In the genomic region with DNA sequence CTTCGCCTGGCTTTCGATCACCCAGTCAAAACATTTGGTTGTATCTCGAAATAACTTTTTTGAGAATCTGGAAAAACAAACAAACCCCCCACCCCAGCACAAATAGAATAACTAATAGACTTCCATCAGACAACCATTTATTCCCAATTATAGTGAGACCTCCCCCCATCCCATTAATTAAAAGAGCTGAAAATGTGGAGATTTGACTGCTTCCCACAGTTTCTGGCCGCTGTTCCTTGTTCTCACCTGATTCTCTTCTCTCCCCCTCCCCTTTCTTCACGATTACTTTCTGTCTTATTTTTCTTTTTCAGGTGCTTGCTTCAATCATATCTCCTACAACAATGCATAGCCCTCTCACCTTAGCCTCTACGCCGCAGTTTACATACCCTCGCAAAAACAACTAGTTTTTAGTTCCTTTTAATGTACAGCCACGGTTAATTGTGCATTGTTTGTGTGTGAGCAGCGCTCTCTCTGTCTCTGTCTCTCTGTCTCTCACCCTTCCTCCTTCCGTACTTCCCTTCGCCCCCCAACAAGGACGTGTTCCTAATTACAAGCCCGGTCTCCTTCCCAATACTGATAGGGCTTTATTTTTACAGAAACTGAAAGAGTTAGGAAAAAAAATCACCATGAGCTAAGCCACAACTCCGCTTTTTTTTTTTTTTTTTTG, we compare ENCODE assay signal across 8 mouse cellular contexts.
DNase-seq lines count a peak whose midpoint lies in the region; ATAC-seq and TF ChIP-seq lines count a peak whose summit lies in the region.

No protein-coding gene starts in this region.

- WGBS in forebrain, embryonic 10.5 days: 0% methylated on average over 15 of the region's 15 CpGs
- 3% methylated on average over 15 of the region's 15 CpGs for WGBS in intestine, postnatal 0 days

- peaks cover 68% of the 10 kb centered on the region for H3K4me1 ChIP-seq in forebrain, embryonic 10.5 days
- no peaks in the 10 kb centered on the region; the same call in 1 of the 2 replicates for H3K4me1 ChIP-seq in intestine, postnatal 0 days (replicated peaks; ENCODE audit: control insufficient read depth, insufficient read depth, low read length)

- peaks cover 98% of the 10 kb centered on the region for H3K27me3 ChIP-seq in forebrain, embryonic 10.5 days (ENCODE audit: poor library complexity, severe bottlenecking)
- H3K27me3 ChIP-seq in intestine, postnatal 0 days (replicated peaks; ENCODE audit: control insufficient read depth, insufficient read depth, low read length): peaks cover 38% of the 10 kb centered on the region
- no peaks in the 10 kb centered on the region for H3K27me3 ChIP-seq in myocyte (ENCODE audit: control insufficient read depth, insufficient read depth, insufficient read length)

- intact Hi-C loops in left cerebral cortex, adult 2 months (cut with DNase I): loop anchor here (5.0 kb wide), 2 partner anchors 1560 to 1580 kb away; no protein-coding TSS in a partner anchor
- intact Hi-C loops in left cerebral cortex, postnatal 4 days (cut with DNase I): loop anchor here (10.0 kb wide), 1 partner anchor 357 kb away; no protein-coding TSS in a partner anchor

- H3K27ac ChIP-seq in left cerebral cortex, adult 2 months: no peak overlapping the region
- no peak overlapping the region for H3K27ac ChIP-seq in forebrain, embryonic 10.5 days
- no peak overlapping the region for H3K27ac ChIP-seq in intestine, postnatal 0 days (ENCODE audit: low read depth, low read length)

- TF ChIP-seq POLR2A in myocyte (IDR thresholded peaks at IDR 0.05; ENCODE audit: insufficient read length, low read depth): no peak

- H3ac ChIP-seq in myocyte (ENCODE audit: control insufficient read depth, insufficient read length): no peak overlapping the region

- ATAC-seq in intestine, postnatal 0 days: no peak
- no peak for ATAC-seq in erythroblast, adult 5-6 weeks (replicated peaks; ENCODE audit: low FRiP score, poor library complexity, severe bottlenecking)

- no peak for DNase-seq in left cerebral cortex, adult 2 months (ENCODE audit: extremely low spot score in 1 of 2, low spot score in 2 of 2)
- DNase-seq in left cerebral cortex, postnatal 4 days: no peak
- no peak for DNase-seq in forebrain, embryonic 10.5 days (ENCODE audit: extremely low spot score, low spot score)
- DNase-seq in left cerebral cortex, adult 9 months (ENCODE audit: low spot score in 2 of 2): no peak
- DNase-seq in gastrocnemius, postnatal 4 days (ENCODE audit: low spot score in 2 of 2): no peak

- no peaks in the 10 kb centered on the region for H3K36me3 ChIP-seq in forebrain, embryonic 10.5 days (replicated peaks)
- no peaks in the 10 kb centered on the region for H3K36me3 ChIP-seq in intestine, postnatal 0 days (ENCODE audit: control insufficient read depth, insufficient read depth)
- H3K36me3 ChIP-seq in myocyte (ENCODE audit: control insufficient read depth, insufficient read depth): no peaks in the 10 kb centered on the region

- no peak overlapping the region for H3K9ac ChIP-seq in intestine, postnatal 0 days (ENCODE audit: low read depth, low read length)

- H3K4me2 ChIP-seq in intestine, postnatal 0 days (replicated peaks; ENCODE audit: low read depth): peak overlapping the region; percentile 73
- peak overlapping the region; percentile 92 for H3K4me2 ChIP-seq in myocyte (ENCODE audit: low read depth)

- H3K9me3 ChIP-seq in forebrain, embryonic 10.5 days: no peaks in the 10 kb centered on the region
- H3K9me3 ChIP-seq in intestine, postnatal 0 days (ENCODE audit: control insufficient read depth): no peaks in the 10 kb centered on the region

- TF ChIP-seq CTCF in left cerebral cortex, adult 2 months (IDR thresholded peaks at IDR 0.05): no peak
- no peak for TF ChIP-seq CTCF in intestine, postnatal 0 days (IDR thresholded peaks at IDR 0.05; ENCODE audit: low read depth)

- no peaks in the 10 kb centered on the region for H3K79me2 ChIP-seq in myocyte (ENCODE audit: control insufficient read depth, insufficient read depth)

- peak overlapping the region; percentile 44 for H3K4me3 ChIP-seq in left cerebral cortex, adult 2 months
- H3K4me3 ChIP-seq in forebrain, embryonic 10.5 days: peak overlapping the region; percentile 54
- peak overlapping the region; percentile 49 for H3K4me3 ChIP-seq in intestine, postnatal 0 days (ENCODE audit: low read depth, low read length)
- peak overlapping the region; percentile 20 for H3K4me3 ChIP-seq in myocyte

TF ChIP-seq in myocyte, 11 proteins besides CTCF, POLR2A, EP300 and RAD21:
- TF ChIP-seq TCF12 (IDR thresholded peaks at IDR 0.05; ENCODE audit: insufficient read depth, poor library complexity, severe bottlenecking) (no peak), CEBPB (IDR thresholded peaks at IDR 0.05; ENCODE audit: insufficient read depth, poor library complexity, severe bottlenecking) (no peak), MYOD1 (IDR thresholded peaks at IDR 0.05; ENCODE audit: control insufficient read depth in 1 of 3, insufficient read length in 2 of 3, low read depth in 2 of 3) (no peak), E2F4 (IDR thresholded peaks at IDR 0.05; ENCODE audit: insufficient read depth) (no peak), REST (IDR thresholded peaks at IDR 0.05; ENCODE audit: insufficient read depth, insufficient read length) (no peak), SRF (IDR thresholded peaks at IDR 0.05; ENCODE audit: control insufficient read depth, insufficient read length, low read depth) (no peak), POLR2AphosphoS2 (IDR thresholded peaks at IDR 0.05; ENCODE audit: insufficient read length, low read depth) (no peak), MAX (IDR thresholded peaks at IDR 0.05; ENCODE audit: low read depth) (no peak), TCF3 (IDR thresholded peaks at IDR 0.05; ENCODE audit: insufficient read length, low read depth) (no peak), MYOG (IDR thresholded peaks at IDR 0.05; ENCODE audit: control insufficient read depth in 1 of 3, insufficient read depth in 1 of 3, insufficient read length in 2 of 3, low read depth in 2 of 3) (no peak)
TF ChIP-seq in myocyte: peak in this region for 0.
